Mouse (Mus musculus) megakaryocyte progenitor cell, adult 5-6 weeks (primary cell): Measurements from ENCODE around the gene Sh3rf1. TPM values are rescaled to one million over a fixed set of nuclear protein-coding genes. Genes with fewer than 3 reads are reported as not detected.

Experiments
- ATAC-seq: replicated peaks from 2 replicates; pipeline ENCODE4 v1.8.0; 2016; ENCODE audit warnings: mild to moderate bottlenecking, moderate TSS enrichment, inconsistent platforms; ENCODE audit not compliant: poor library complexity
- total RNA-seq, 2 experiments: library from RNA; stranded (forward) in 1 of 2; stranded (reverse) in 1 of 2; fragments of 157-497, 149-512 nt in 1 of 2; fragments of 200-1000 nt in 1 of 2; gene quantifications; 2 replicates each; pipeline versions ENCODE4 v1.2.3 to v1.2.4; 2015 to 2017

The Sh3rf1 gene
- total RNA-seq (2015) = 3.0 TPM in 2 replicates
- 2.2 and 3.3 TPM in 2 replicates for total RNA-seq (2017)

DNA sequence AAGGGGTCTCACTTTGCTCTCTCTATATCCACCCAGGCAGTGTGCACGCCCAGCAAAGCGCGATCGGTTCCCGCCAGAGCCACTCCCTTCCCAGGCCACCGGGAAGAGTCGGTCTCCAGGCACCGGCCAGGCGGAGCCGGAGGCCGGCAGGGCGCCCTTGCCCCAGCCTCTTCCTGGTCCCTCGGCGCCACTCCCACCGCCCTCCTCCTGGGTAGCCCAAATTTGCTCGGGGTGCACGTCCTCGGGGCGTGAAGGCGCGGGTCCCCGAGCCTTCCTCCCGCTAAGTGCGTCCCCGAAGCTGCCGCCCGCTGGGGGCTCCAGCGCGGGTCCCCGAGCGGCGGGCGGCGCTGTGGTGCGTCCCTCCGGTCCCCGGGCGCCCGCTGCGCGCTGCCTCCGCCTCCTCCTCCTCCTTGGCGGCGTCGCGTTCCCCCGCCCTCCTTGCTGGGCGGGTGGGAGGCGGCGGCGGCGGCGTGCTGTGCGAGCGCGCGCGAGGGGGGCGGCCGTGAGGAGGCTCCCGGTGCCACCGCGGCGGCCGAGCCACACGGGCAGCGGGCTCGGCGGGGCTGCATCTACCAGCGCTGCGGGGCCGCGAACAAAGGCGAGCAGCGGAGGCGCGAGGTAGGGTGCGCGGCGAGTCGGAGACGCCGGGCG is at the start of gene Sh3rf1:
TSS of gene Sh3rf1 (plus strand) at position 144 of the 651 bp plus-strand sequence.
- ATAC-seq = peak; percentile 85

GRCm38 (mm10) chr8:61173921-61174492 is 49.7 kb upstream of the Sh3rf1 start:
- ATAC-seq = no peak

DNA sequence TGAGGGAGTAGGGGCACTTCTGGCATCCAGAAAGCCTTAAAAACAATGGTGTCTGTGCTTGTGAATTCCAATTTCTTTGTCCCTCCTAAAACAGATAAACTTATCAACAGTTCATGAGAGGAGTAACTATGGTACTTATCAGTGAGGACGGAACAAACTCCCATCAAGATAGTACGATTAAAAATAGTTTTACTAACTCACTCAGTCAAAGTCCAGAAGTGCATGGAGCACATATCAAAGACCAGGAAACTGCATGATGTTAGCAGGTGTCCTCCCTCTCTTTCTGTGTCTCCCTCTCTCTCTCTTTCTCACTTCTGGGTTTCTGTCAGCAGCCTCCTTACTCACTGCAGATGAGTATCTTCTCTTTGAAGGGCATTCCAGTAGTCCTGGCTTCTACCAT is 47.8 kb upstream of the Sh3rf1 start:
- ATAC-seq = no peak

DNA sequence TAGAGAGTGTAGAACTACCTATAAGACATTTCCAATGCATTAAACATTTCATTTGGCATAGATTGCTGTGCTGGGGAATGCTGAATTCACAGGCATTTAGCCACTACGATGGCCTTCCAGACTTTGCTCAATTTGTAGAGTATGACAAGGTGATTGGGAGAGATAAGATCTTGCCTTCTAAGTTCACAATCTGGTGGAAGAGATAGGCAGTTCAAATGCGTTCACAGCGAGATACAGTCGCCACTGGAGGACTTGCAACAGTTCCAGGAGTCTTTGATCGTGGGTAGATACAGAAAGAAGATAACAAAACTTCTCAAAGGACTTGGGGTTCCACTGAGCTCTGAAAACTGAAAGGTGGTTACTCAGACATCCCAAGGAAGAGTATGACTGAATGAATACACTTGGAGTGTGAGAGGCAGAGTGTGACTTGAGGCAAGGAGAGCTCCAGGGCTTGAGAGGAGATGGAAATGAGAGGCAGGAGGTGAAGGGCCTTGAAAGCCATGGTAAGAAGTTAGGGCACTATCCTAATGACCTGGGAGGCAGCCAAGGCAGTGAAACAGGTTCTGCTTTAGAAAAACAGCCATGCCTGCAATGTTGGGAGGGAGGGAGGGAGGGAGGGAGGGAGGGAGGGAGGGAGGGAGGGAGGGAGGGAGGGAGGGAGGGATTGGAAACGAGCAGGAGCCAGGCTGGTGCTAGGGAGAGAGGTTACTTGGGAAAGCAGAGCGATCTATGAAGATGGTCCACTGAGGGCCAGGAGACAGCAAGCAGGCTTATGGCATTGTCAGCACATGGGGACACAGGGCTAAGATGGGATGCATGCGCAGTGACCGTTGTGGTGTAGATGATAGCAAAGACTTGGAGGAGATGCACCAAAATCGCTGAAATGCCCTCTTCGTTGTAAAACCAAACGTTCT is 45.7 kb upstream of the Sh3rf1 start:
- ATAC-seq = no peak

- no peak for ATAC-seq
Observed at GRCm38 (mm10) chr8:61178594-61179140, 45.0 kb upstream of the Sh3rf1 start.

DNA sequence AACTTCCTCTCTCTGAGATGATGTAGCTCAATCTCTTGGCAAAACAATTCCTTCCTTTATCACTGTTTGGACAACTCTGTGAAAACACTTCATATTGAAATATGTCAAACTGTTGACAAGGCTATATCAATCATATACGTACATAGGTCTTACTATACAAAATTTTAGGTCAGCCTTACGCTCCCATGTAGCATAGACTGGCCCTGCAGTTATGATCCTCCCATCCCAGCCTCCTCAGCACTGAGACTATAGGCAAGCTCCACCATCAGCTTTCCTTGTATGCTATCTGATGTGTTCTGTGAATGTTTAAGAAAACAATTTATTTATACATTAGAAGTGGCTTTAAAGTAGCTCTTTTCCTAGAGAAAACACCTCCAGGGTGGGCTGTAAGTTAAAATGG is 42.1 kb upstream of the Sh3rf1 start:
- ATAC-seq = no peak

- ATAC-seq = no peak
Observed at GRCm38 (mm10) chr8:61182020-61182419, 41.7 kb upstream of the Sh3rf1 start.

DNA sequence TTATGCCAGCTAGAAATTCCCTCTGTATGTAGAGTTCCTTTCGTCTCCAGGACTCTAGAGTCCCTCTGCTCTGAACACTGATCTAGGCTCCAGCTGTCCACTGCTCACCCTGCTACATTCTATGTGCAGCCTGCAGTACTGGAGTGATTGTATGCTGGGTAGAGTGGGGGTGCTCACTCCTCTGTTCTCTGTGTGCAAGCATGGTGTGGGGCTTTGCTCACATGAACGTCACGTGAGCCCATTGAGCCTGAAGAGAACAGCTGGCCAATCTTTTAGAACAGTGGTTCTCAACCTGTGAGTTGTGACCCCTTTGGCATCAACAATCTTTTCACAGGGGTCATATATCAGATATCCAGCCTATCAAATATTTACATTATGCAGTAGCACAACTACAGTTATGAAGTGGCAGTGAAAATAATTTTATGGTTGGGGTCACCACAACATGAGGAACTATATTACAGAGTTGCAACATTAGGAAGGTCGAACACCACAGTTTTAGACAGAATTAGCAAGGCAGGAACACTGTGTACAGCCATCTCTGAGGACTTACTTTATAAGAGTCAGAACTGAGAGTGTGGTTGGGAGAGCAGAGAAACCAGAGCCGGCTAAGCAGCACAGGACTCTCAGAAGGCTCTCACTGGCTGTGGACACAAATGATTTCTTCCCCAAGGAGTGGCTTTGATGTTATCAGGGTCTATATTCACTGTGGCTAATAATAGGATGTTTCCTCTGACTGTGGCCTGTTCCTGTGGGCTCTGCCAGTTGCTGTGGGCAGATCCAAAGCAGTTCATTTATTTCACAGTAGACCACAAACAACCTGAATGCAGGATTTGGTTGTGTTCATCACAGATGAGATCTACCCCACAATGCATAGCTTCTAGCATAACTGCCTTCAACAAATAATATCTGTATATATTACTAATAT is 38.1 kb upstream of the Sh3rf1 start:
- no peak for ATAC-seq

DNA sequence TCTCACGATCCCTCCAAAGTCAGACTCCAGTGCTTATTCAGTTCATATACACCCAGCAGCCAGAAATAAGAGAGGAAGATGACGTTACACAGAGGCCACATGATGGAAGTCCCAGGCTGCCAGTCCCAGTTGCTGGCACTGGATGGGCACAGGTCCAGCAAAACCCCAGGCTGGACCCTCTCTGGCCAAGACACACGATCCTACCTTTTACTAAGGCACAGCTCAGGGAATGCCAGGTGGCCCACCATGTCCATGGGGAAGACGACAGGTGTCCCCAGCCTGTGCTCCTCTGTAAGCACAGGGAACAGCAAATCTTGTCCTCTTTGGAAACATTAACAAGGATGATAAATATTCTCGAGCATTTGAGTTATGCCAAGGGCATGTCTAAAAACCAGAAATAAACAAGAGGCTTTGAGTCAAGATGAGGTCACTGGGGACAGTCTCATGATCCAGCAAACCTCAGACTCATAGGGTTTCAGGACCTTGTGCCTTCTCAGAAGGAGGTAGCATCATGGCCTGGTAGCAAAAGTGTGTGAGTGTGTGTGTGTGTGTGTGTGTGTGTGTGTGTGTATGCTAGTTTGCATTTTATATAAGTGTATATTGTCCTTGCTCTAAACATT is 29.3 kb upstream of the Sh3rf1 start:
- no peak for ATAC-seq

DNA sequence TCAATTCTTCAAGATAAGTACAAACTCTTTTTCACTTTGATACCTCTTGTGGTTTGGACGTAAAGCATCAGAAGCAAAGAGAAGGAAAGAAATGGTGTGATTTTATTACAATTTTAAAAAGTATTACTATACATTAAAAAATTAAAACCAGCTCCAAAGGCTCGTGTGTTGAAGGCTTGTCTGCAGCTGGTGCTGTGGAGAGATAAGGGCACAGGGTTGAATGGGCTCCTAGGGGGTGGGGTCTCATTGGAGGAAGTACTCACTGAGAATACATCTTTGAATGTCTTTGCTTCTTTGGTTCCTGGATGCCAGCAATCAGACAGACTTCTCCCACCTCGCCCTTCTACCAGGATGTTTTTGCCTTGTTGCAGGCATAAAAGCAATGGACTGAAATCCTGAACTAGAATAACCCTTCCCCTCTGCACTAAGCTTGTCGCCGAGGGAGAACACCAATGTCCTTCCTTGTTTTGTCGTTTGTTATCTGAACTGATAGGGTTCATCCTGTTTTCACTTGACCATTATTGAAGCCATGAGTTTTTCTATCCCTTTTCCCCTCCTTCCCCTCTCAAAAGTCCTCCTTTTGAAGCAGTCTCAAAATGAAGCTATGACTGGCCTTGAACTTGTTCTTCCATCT is 23.3 kb upstream of the Sh3rf1 start:
- ATAC-seq = no peak

DNA sequence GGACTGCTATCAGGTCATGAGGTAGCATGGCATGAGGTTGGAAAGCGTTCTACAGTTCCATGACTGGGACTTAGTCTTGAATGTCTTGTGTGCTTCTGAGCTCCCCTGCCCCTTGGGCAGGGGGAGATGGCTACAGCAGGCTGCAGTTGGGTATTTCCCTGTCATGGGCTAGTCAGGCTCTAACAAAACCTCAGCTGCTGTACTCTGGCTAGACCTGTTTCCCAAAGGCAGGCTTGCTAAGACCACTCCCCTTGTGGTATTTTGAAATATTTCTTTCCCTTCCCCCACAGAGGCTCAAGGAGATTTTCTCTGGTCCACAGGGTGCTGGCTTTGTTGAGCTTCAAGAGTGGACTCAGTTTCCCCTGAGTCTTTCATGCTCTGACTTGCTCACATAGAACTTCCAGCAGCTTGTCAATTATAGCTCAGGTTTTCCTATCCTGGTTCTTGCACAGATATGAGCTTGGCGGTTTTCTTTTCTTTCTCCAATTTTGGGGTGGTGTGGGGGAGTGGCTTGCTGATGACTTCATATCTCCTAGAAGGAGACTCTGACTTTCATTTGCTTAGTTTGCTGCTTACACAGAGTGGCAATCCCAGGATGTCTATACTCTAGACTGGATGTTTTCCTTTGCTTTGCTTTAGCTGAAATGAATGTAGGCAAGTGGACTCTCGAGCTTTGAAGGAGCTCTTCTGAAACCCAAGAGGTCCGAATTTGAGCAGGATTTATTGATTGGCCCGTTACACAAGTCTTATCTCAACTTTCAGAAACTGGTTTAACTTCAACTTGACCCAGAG is 20.4 kb upstream of the Sh3rf1 start:
- ATAC-seq = no peak

DNA sequence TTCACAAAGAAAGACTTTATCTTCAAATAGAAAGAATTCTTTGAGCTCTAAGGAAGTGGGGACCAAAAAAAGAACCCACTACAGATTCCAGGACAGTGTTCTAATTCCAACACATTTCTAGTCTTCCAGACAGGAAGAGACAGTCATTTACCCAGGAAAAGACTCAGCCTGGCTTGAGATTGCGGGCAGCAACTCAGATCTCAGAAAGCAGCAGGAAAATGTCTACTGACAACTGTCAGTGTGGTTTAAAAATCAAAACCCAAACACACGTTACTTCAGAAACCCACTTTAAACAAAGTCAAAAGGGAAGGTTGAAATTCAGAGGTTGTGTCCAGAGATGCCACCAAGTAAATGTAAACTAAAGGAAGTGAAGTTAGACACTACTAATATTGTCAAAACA is 16.8 kb upstream of the Sh3rf1 start:
- no peak for ATAC-seq

GRCm38 (mm10) chr8:61207636-61208035 is 16.0 kb upstream of the Sh3rf1 start:
- no peak for ATAC-seq

- no peak for ATAC-seq
Observed at GRCm38 (mm10) chr8:61208719-61209118, 15.0 kb upstream of the Sh3rf1 start.

- ATAC-seq = no peak
Observed at GRCm38 (mm10) chr8:61210836-61211235, 12.8 kb upstream of the Sh3rf1 start.

- ATAC-seq = no peak
Observed at GRCm38 (mm10) chr8:61215081-61215819, 8.4 kb upstream of the Sh3rf1 start.

DNA sequence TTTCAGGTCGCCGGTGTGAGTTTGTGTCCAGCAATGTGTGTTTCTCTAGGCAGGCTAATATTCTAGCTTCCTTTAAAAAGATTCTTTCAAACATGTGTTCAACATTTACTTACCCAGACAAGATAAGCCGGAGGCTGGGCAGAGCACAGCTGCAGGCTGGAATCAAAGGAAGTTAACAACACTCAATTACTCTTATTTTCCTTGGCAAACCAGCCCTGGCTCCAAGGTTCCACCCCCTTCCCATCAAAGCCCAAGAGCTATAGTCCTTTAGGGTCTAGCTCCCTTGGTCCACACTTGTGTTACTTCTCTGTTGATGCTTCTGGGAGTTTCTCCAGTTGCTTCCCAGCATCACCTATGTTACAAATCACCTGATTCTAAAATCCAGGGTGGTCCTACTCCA is 6.7 kb upstream of the Sh3rf1 start:
- no peak for ATAC-seq

DNA sequence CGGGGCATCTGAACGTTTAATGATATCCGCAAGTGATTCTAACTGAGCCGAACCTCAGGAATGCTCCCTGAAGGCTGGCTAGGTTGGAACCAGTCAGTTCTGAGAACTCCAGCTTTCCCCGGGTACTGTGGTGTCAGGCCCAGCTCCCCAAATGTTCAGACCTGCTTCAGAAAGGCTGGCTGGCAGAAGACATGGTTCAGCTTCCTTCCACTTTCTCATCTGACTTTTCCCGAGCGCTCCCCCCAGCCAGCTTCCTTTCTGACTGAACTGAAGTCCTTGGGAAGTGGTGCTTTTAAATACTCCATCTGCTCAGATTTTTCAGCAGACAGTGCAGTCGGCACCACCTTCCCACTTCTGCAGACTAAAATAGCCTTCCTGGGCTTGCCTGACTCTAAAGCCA is 6.2 kb upstream of the Sh3rf1 start:
- ATAC-seq = no peak
